Mouse (Mus musculus) heart, embryonic 14.5 days (tissue): ENCODE data around the gene BC107364. TPM values are rescaled to one million over a fixed set of nuclear protein-coding genes. Genes with fewer than 3 reads are reported as not detected.
A peak's percentile ranks its signal among the peaks of the same experiment; 100 is the strongest.
"Not testable (repeated sequence)": the region's sequence is repeated elsewhere in the genome, so short reads cannot be mapped to it uniquely, and the experiment has no call there.

Source experiments
- ATAC-seq: fragments of 200-750 bp; cut with Nextera tagmentation; 2 replicates; pipeline ENCODE4 v1.8.0; 2017; ENCODE audit warnings: low read depth, moderate TSS enrichment; ENCODE audit not compliant: insufficient number of reproducible peaks, insufficient read depth, low FRiP score
- H3K27ac ChIP-seq, 2 experiments: fragments of 200-500 bp in 1 of 2; fragments of 300-500 bp in 1 of 2; sonication (generic) in 1 of 2; replicated peaks in 1 of 2; 2 replicates each; pipeline ENCODE4 v1.5.1; 2012 to 2014; ENCODE audit warnings: low read depth in 2 of 2, low read length in 2 of 2, control low read depth in 1 of 2, mild to moderate bottlenecking in 1 of 2, mixed read lengths in 1 of 2; ENCODE audit not compliant: control insufficient read depth in 1 of 2, insufficient read depth in 1 of 2
- H3K27me3 ChIP-seq: fragments of 300-500 bp; sonication (generic); 2 replicates; pipeline ENCODE4 v1.6.1; 2014; ENCODE audit warnings: mild to moderate bottlenecking, low read length, control low read depth; ENCODE audit not compliant: control insufficient read depth, insufficient read depth
- H3K36me3 ChIP-seq: fragments of 300-500 bp; sonication (generic); 2 replicates; pipeline ENCODE4 v1.6.1; 2014; ENCODE audit warnings: mild to moderate bottlenecking, control low read depth, low read length, mixed read lengths; ENCODE audit not compliant: control insufficient read depth, insufficient read depth
- H3K4me1 ChIP-seq, 2 experiments: fragments of 200-500 bp in 1 of 2; fragments of 300-500 bp in 1 of 2; sonication (generic) in 1 of 2; 2 replicates each; pipeline ENCODE4 v1.6.1; 2012 to 2014; ENCODE audit warnings: low read length in 2 of 2, control low read depth in 1 of 2, mixed read lengths in 1 of 2; ENCODE audit not compliant: control insufficient read depth in 2 of 2, insufficient read depth in 2 of 2
- H3K4me2 ChIP-seq: fragments of 300-500 bp; sonication (generic); 2 replicates; pipeline ENCODE4 v1.6.1; 2014; ENCODE audit warnings: mild to moderate bottlenecking, low read length
- H3K4me3 ChIP-seq, 2 experiments: fragments of 200-500 bp in 1 of 2; fragments of 300-500 bp in 1 of 2; sonication (generic) in 1 of 2; 2 replicates each; pipeline ENCODE4 v1.5.1; 2012 to 2014; ENCODE audit warnings: low read length in 2 of 2, mild to moderate bottlenecking in 2 of 2, control low read depth in 1 of 2, low read depth in 1 of 2, moderate library complexity in 1 of 2; ENCODE audit not compliant: control insufficient read depth in 1 of 2, insufficient read depth in 1 of 2
- H3K9ac ChIP-seq: fragments of 300-500 bp; sonication (generic); 2 replicates; pipeline ENCODE4 v1.6.1; 2014; ENCODE audit warnings: mild to moderate bottlenecking, low read length
- H3K9me3 ChIP-seq: fragments of 300-500 bp; sonication (generic); 2 replicates; pipeline ENCODE4 v1.6.1; 2016; ENCODE audit warnings: low read length, control low read depth; ENCODE audit not compliant: control insufficient read depth
- whole genome bisulfite sequencing: fragments of 180-500 bp; shearing (Covaris S2); extraction: QIAGEN DNeasy Blood & Tissue Kit; methylation state at CpG from one replicate; pipeline ENCODE4 v1.1.7; 2014; 5-methylcytosine and 5-hydroxymethylcytosine counted together
- polyA plus RNA-seq: library from polyadenylated mRNA; unstranded; fragments of >200 nt; fragmentation: Nextera tagmentation; extraction: Ambion mirVana; gene quantifications from 2 replicates; pipeline ENCODE4 v1.2.1, GENCODE M21; 2014

Gene BC107364
- polyA plus RNA-seq, 1 experiment from 2014 or later, result 1.0 TPM

- no CpG with 5 or more reads among the region's 68 CpGs for WGBS
- H3K27ac ChIP-seq, H3K4me2 ChIP-seq, H3K9me3 ChIP-seq, H3K27me3 ChIP-seq, H3K36me3 ChIP-seq, H3K9ac ChIP-seq, H3K4me1 ChIP-seq, H3K4me3 ChIP-seq: not testable (repeated sequence)
- peak; percentile 81 for ATAC-seq
Measured at GRCm38 (mm10) chr3:96449762-96450585, 2.1 kb downstream of the BC107364 start.

- ATAC-seq, result no peak
- H3K27me3 ChIP-seq, result peaks cover 44% of the 10 kb centered on the region
Measured at GRCm38 (mm10) chr3:96445436-96445835, 6.7 kb downstream of the BC107364 start.

GRCm38 (mm10) chr3:96440578-96440977, 11.5 kb downstream of the BC107364 start:
- peaks cover 0 to 5% of the 10 kb centered on the region in 2 experiments; a peak in 2 of 4 replicates for H3K4me1 ChIP-seq
- no peaks in the 10 kb centered on the region for H3K9me3 ChIP-seq
- H3K4me3 ChIP-seq, result peak overlapping the region; percentile 26 to 46
- H3K9ac ChIP-seq, result peak overlapping the region; percentile 60
- H3K4me2 ChIP-seq, result peak overlapping the region; percentile 66
- H3K27ac ChIP-seq, result no peak overlapping the region
- ATAC-seq, result no peak
- H3K27me3 ChIP-seq, result peaks cover 72% of the 10 kb centered on the region
- WGBS, result under 1% methylated on average over 13 of the region's 13 CpGs
- no peaks in the 10 kb centered on the region for H3K36me3 ChIP-seq

More at GRCm38 (mm10) chr3:96445436-96445835, 6.7 kb downstream of the BC107364 start:
- Histone ChIP-seq H3K27ac (no peak overlapping the region), H3K9me3 (no peaks in the 10 kb centered on the region), H3K9ac (no peak overlapping the region), H3K4me2 (no peak overlapping the region), H3K36me3 (no peaks in the 10 kb centered on the region), H3K4me1 (no peaks in the 10 kb centered on the region; a peak in 1 of 4 replicates), H3K4me3 (no peak overlapping the region)
- 77% methylated on average over 4 of the region's 4 CpGs for WGBS

GRCm38 (mm10) chr3:96435557-96436091, 16.5 kb downstream of the BC107364 start:
- H3K27me3 ChIP-seq, result peaks cover 47% of the 10 kb centered on the region
- peaks cover 0 to 5% of the 10 kb centered on the region in 2 experiments; a peak in 2 of 4 replicates for H3K4me1 ChIP-seq
- no peak overlapping the region for H3K27ac ChIP-seq
- H3K4me3 ChIP-seq, result peak overlapping the region; percentile 15 to 28
- H3K9ac ChIP-seq, result no peak overlapping the region; the same call in 1 of the 2 replicates
- H3K9me3 ChIP-seq, result no peaks in the 10 kb centered on the region
- WGBS, result 2% methylated on average over 26 of the region's 26 CpGs
- no peaks in the 10 kb centered on the region for H3K36me3 ChIP-seq
- H3K4me2 ChIP-seq, result peak overlapping the region; percentile 52
- no peak for ATAC-seq

- peaks cover 3 to 5% of the 10 kb centered on the region in 2 experiments; a peak in 2 of 4 replicates for H3K4me1 ChIP-seq
- no peak overlapping the region for H3K9ac ChIP-seq
- H3K4me3 ChIP-seq, result no peak overlapping the region
- no peak overlapping the region for H3K4me2 ChIP-seq
- H3K27me3 ChIP-seq, result peaks cover 28% of the 10 kb centered on the region
- H3K27ac ChIP-seq, result no peak overlapping the region
- no peak for ATAC-seq
- no peaks in the 10 kb centered on the region for H3K9me3 ChIP-seq
- H3K36me3 ChIP-seq, result no peaks in the 10 kb centered on the region
- WGBS, result 47% methylated on average over 3 of the region's 3 CpGs
Measured at GRCm38 (mm10) chr3:96432207-96432606, 19.9 kb downstream of the BC107364 start.

- H3K4me1 ChIP-seq, result peaks cover 0 to 3% of the 10 kb centered on the region in 2 experiments; a peak in 1 of 4 replicates
Measured at GRCm38 (mm10) chr3:96429819-96430132, 22.3 kb downstream of the BC107364 start.

GRCm38 (mm10) chr3:96428941-96429818, 22.9 kb downstream of the BC107364 start:
- H3K27me3 ChIP-seq, result peaks cover 9% of the 10 kb centered on the region; the same call in 1 of the 2 replicates
- H3K9ac ChIP-seq, result no peak overlapping the region
- no peak overlapping the region for H3K27ac ChIP-seq
- no peak for ATAC-seq
- no peaks in the 10 kb centered on the region for H3K9me3 ChIP-seq
- H3K4me3 ChIP-seq, result no peak overlapping the region
- peaks cover 0 to 3% of the 10 kb centered on the region in 2 experiments; a peak in 1 of 4 replicates for H3K4me1 ChIP-seq
- H3K4me2 ChIP-seq, result no peak overlapping the region
- 76% methylated on average over 13 of the region's 13 CpGs for WGBS
- no peaks in the 10 kb centered on the region for H3K36me3 ChIP-seq

More at GRCm38 (mm10) chr3:96429819-96430132, 22.3 kb downstream of the BC107364 start:
- 71% methylated on average over 4 of the region's 4 CpGs for whole genome bisulfite sequencing
- peaks cover 12% of the 10 kb centered on the region; the same call in 1 of the 2 replicates for H3K27me3 ChIP-seq
- H3K27ac ChIP-seq, result no peak overlapping the region
- ATAC-seq, result no peak
- H3K9ac ChIP-seq, result no peak overlapping the region
- H3K9me3 ChIP-seq, result no peaks in the 10 kb centered on the region
- no peaks in the 10 kb centered on the region for H3K36me3 ChIP-seq
- H3K4me3 ChIP-seq, result no peak overlapping the region
- no peak overlapping the region for H3K4me2 ChIP-seq
